Mouse (Mus musculus) lung, postnatal 0 days (tissue): ENCODE results near the gene Rhob.

ENCODE experiments used
- CTCF ChIP-seq: IDR thresholded peaks from 2 replicates; pipeline ENCODE4 v1.5.1; 2016; ENCODE audit warnings: antibody characterized with exemption, mild to moderate bottlenecking
- EP300 ChIP-seq: IDR thresholded peaks from 2 replicates; pipeline ENCODE4 v1.6.1; 2016; ENCODE audit warnings: antibody characterized with exemption, mild to moderate bottlenecking, control low read depth

DNA sequence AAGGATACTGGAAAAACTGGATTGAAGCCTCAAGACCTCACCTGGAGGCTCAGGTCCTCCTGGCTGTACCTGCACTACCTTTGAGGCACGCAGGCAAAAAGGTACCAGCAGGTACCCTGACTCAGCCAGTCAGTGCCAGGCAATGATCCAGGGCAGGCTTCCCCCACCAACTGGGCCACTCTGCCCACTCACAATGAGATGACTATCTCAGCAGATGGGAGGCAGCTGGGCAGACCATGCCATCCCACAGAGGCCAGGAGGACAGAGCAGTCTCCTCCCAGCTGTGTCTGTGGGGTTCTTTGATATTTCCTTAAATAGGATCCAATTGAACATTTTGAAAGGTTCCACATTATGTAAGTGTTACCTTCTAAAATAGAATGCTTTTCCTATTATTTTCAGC is 49.8 kb downstream of the Rhob start:
- no peak for TF ChIP-seq CTCF
- no peak for TF ChIP-seq EP300
